Mouse (Mus musculus): ENCODE measurements around the gene Maco1. TPM values are rescaled to one million over a fixed set of nuclear protein-coding genes. Genes with fewer than 3 reads are reported as not detected.
"Not testable (repeated sequence)": the region's sequence is repeated elsewhere in the genome, so short reads cannot be mapped to it uniquely, and the experiment has no call there.

Maco1 gene
- total RNA-seq, 2 experiments from 2014 or later: 42.0 to 48.0 TPM

DNA sequence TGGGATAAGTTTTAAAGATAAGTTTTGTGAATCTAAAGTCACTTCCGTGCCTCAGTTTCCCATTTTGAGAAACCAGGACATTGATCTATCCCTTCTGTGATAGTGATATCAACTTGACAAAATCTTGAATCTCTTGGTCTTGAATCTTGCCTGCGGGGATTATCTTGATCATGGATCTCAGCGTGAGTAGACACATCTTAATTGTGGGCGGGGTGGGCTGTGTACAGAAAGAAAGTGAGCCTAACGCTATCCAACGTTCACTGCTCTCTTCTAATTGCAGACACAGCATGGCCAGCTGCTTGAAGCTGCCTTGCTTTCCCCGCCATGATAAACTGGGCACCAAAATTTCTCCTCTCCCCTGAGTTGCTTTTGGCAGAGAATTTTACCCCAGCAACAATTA, 9.9 kb upstream of the Maco1 start:
- DNase-seq (ENCODE audit: extremely low spot score in 1 of 2, low spot score in 1 of 2): no peak

DNA sequence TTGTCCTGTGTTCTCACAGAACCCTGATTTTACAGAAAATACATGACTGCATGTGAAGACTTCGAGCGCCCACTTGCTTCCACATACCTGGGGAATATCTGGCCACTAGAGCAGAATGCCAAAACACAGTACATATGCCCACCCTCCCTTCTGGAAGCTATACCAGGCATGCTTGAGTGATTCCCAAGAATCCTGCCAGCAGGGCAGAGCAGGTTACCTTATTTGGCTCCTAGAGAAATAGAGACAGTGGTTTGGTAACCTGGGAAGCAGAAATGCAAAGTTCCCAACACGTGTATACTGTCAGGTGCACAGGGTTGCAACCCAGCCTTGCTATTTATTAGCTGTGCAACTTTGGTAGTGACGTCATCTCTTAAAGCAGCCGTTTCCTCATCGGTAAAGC, 8.7 kb upstream of the Maco1 start:
- no peak for DNase-seq (ENCODE audit: extremely low spot score in 1 of 2, low spot score in 1 of 2)

DNA sequence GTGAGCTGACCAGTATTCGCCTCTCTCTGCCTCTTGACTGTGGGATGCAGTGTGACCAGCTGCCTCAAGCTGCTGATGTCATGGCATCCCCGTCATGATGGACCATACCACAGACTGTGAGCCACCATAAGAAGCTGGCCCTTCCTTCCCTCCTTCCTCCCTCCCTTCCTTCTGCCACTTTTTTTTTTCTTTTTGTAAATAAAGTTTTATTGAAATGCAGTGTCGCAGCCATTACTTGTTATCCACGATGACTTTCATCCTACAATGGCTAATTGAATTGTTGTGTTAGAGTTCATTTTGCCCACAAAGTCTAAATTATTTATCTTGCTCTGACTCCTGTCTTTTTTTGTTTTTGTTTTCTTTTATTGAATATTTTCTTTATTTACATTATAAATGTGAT, 5.3 kb upstream of the Maco1 start:
- DNase-seq (ENCODE audit: extremely low spot score in 1 of 2, low spot score in 1 of 2): no peak

DNA sequence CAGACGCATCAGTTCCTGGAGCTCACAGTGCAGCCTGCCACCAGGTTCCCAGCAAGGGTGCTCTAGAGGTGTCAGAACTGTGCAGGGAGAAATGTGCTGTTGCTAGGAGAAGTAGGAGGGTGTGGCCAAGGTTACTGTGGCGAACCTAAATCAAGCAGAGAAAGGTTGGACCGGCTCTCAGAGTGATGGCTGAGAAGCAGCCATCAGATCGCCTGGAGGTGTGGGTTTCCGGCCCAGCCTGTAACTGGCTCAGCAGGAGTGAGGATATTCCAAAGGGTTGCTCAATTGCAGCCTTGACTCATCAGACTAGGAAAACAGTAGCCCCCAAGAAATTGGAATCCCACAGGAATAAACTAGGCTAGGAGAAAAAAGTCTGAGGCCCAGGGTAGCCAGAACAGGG, 3.4 kb upstream of the Maco1 start:
- DNase-seq (ENCODE audit: extremely low spot score in 1 of 2, low spot score in 1 of 2): no peak

DNA sequence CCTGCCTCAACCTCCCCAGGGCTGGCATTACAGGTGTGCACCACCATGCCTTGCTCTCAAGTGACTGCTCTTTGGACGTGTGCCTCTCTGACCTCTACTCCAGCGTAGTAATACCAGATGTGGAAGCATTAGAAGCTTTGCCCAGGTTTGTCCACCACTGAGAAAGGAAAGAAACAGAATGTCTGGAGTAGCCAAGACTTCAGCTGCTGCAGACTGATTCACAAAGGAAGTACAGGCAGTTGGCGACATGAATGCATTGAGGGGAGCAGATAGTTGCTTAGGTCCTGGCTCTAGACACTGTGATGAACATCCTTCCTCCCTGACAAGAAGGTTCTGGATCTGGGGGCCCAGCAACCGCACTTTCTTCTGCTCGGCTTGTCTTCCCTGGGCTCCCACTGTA, 2.9 kb upstream of the Maco1 start:
- no peak for DNase-seq (ENCODE audit: extremely low spot score in 1 of 2, low spot score in 1 of 2)

DNA sequence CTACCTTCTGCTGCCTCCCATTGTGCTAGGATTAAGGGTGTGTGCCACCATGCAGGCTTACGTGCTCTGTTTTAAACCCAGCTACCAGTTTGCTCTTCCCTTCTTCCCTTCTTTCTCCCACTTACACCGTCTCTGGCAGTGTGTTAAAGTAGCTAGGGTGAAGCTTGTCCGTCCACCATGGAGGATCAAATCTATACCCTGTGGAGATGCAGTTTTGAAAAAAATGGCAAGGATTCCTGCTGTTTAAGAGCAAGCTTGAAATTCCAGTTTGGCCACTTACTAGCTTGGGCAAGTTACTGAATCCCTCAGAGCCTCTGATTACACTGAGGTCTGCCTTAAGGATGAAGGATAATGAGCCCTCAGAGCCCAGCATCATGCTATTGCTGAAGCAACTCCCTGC, 2.2 kb upstream of the Maco1 start:
- DNase-seq (ENCODE audit: extremely low spot score in 1 of 2, low spot score in 1 of 2): no peak

DNA sequence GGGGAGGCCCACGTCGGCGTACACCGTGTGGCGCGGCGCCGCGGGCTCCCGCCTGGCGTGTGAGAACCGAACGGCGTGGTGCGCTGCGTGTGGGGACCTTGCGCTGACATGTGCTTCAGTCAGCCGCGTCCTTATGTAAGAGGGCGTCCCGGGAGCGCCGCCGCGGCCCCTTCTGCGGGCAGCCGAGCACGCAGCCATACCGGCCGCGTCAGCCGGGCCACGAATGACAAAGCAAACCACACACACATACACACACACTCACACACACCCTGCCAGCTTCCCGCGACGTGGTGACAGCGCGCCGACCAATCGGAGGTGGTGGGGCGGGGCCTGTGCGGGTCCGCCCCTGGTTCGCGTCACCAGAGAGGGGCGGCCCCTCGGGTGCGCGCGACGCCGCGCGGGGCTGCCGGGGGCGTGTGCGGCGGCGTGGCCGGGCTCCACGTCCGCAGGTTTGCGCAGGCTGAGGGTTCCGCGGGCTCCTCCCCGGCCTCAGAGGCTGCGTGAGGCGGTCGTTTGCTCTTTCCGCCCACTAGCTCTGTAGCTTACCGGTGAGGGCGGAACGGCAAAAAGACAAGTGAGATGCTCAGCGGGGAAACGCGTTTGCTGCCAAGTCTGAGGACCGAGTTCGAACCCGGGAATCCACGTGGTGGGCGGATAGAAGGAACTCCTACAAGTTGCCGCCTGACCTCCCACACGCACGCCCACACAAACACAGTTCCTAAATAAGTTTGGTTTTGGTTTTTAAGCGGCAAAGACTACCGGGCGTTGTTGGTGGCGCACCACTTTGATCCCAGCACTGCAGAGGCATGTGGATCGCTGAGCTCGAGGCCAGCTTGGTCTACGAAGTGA, 716 bp upstream of the Maco1 start:
- peak; percentile 84 to 91 for DNase-seq (ENCODE audit: extremely low spot score in 1 of 2, low spot score in 1 of 2)

DNA sequence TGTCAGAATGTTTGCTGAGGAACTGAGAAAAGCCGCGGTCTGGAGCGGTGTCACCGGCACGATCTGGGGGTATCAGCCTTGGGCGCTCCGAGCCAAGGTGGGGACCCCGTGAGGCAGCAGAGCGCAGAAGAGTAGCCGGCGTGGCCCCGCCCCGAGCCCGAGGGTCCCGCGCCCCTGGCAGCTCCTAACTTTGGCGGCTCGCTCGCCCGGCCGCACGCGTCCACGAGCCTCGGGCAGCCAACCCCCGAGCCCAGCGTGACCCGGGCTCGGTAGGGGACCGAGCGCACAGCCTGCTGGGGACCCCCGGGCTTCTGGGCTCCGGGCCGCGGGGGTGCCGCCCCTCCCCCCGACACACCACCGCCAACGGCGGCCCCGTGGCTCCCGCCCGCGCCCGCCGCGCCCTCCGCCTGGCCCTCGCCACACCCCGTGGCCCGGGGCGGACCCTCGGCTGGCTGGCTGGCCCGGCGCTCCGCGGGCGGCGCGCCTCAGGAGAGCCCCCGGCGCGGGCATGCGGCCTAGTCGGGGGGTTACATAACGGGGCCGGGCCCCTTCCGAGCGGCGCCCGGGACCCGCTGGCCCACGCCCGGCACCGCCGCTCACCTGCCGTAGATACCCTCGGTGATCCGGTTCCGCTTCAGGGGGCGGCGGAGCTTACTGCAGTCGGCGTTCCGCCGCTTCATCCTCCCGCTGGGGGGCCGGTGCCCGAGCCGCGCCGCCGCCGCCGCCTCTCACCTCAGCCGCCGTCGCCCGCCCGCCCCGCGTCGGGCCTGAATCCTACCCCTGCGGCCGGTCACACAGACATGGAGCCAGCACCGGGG, 498 bp downstream of the Maco1 start:
- DNase-seq (ENCODE audit: extremely low spot score in 1 of 2, low spot score in 1 of 2): no peak

DNA sequence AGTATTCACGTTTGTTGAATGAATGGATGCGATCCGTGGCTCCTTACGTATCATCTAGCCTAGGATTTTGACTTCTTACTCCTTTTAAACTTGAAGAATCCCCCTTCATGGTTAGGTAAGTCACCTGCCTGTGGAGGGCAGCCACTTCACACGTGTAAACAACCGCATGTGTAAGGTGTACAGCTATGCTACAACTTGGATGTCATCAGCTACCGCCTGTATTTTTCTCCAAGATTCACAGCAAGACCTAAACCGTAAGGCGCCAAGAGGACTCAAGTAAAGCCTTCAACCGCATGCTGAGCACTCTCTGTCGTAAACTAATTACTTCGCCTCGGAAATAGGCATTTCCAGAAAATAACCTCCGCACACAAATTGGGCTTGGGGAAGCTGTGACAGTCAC, 1.3 kb downstream of the Maco1 start:
- no peak for DNase-seq (ENCODE audit: extremely low spot score in 1 of 2, low spot score in 1 of 2)

DNA sequence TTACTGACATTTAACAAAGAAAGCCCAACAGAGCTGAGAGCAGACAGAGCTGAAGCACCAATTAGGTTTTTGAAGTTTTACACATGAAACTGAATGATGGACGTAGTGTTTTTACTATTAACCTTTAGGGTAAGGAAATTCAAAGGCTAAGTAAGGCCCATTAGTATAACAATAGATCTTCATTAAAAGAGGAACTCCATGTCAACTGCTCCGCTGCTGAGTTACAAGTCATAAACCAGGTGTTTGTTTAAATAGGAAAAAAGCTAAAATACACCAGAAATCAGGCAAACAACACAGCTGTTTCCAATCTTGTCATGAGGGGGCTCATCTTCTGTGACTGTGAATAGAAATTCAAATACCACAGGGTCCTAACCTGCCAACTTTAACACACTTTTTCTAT, 1.9 kb downstream of the Maco1 start:
- DNase-seq (ENCODE audit: extremely low spot score in 1 of 2, low spot score in 1 of 2): no peak

DNA sequence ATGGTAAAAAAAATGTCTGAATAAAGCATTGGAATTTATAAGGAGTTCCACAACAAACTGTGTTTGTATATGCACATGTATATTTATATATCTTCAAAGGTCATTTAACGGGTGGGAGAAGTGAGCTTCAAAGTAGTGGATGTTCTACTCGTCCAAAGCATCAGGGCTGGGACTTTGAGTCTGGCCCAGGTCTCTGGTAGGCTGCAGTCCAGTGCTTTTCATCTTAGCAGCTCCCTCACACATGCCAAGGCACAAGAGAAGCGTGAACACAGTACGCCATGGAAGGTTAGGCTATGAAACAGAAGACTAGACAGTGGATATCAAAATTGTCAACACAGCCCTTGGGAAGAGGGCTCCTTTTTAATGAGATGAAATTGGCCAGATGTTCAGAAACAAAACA, 2.6 kb downstream of the Maco1 start:
- no peak for DNase-seq (ENCODE audit: extremely low spot score in 1 of 2, low spot score in 1 of 2)

DNA sequence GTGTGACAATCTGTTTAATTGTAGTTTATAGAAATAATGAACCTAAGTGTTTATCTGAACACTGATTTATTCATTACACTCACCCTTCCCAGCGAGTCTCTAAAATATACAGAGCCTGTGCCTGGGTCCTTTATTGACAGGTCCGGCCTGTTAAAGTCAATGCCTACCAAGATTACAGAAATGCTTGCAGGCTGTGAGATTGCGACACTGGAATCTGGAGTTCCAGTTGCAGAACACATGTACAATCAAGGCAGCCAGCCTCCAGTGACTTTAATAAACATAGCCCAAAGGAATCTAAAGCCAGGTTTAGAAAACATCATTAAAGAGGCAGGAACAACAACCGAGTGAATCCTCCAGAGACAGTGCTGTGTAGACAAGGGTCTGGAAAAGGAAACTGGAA, 5.6 kb downstream of the Maco1 start:
- DNase-seq (ENCODE audit: extremely low spot score in 1 of 2, low spot score in 1 of 2): no peak

DNA sequence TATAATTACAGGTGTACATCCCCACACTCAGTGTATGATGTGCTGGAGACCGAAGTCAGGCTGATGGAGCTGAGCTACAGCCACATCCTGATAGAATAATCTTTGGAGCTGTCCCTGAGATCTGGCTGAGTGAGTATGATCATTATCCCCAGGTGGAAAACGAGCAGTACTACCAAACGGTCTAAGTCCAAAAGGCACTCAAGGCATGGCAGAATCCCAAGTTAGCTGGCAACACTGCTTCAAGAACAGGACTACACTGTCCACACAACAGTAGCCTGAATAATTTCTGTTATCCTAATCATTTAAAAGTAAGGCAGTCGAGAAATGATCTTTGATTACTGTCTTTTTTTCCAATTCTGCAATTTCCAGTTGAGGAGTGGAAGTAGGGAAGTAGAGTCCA, 9.6 kb downstream of the Maco1 start:
- no peak for DNase-seq (ENCODE audit: extremely low spot score in 1 of 2, low spot score in 1 of 2)

DNA sequence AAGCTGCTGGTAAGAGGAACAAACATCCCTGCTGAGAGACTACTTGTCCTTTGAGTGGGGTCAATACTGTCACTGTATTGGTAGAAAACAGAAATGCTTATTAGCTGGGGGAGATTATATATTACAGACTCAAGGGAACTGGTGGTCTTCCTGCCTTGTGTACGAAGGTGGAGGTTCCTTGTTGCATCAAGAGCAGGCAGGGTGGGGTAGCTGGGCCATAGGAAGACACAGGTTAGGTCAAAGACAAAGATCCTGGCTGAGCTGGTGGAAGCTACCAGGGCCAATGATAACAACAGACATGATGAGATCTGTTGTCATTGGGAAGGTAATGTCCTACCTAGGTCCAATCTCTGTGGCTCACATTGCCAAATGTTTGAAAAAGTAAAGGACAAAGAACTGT, 12.9 kb downstream of the Maco1 start:
- DNase-seq (ENCODE audit: extremely low spot score in 1 of 2, low spot score in 1 of 2): no peak

DNA sequence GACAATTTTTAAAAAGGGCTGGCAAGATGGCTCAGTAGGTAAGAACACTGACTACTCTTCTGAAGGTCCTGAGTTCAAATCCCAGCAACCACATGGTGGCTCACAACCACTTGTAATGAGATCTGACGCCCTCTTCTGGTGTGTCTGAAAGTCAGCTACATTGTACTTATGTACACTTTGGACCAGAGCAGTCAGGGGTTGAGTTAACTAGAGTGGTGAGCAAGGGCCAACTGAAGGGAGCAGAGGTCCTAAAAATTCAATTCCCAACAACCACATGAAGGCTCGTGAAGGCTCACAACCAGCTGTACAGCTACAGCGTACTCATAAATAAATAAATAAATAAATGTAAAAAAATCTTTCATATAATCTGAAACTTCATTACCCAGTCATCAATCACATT, 14.4 kb downstream of the Maco1 start:
- not testable (repeated sequence) for DNase-seq (ENCODE audit: extremely low spot score in 1 of 2, low spot score in 1 of 2)

DNA sequence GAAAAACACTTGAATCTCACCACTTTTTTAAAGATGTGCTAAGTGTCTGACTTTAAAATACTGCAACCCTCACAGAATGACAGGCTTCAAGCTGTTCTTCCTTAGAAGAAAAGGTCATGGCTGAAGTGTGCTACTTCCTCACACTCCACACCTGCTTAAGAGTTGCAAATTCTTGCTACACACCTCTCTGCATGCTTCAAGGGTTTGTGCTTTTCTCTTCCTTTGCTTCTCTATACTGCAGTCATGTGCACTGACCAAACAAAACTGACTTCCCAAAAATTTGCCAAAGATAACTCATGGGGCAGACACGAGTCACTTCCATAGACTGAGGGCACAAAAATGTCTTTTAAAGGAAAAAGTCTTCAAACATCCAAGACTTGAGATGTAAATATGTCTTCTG, 14.9 kb downstream of the Maco1 start:
- DNase-seq (ENCODE audit: extremely low spot score in 1 of 2, low spot score in 1 of 2): no peak

DNA sequence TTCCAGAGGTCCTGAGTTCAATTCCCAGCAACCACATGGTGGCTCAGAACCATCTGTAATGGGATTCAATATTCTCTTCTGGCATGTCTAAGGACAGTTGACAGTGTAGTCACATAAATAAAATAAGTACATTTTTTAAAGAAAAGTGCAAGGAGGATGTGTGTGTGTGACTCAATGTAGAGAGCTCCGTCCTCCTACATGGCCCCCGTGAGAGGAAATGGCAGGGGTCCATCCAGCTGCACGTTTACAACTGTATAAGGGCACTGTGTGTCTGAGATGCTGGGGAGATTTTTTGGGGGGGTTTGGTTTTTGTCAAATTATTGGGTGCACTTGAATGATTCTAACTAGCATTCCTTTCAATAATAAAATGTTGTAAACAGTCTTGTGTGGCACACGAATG, 17.7 kb downstream of the Maco1 start:
- DNase-seq (ENCODE audit: extremely low spot score in 1 of 2, low spot score in 1 of 2): no peak

DNA sequence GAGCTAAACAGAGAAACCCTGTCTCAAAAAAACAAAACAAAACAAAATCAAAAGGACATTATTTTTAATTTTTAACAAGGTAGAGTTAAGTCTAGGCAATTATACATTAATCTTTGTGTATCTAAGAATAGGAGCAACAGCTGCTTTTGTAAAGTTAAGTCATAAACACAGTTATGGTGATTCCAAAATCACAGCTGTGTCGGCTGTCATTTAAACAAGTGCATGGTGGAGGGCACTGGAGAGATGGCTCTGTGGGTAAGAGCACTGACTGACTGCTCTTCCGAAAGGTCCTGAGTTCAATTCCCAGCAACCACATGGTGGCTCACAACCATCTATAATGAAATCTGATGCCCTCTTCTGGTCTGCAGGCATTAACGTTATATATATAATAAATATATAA, 21.2 kb downstream of the Maco1 start:
- DNase-seq (ENCODE audit: extremely low spot score in 1 of 2, low spot score in 1 of 2): no peak

DNA sequence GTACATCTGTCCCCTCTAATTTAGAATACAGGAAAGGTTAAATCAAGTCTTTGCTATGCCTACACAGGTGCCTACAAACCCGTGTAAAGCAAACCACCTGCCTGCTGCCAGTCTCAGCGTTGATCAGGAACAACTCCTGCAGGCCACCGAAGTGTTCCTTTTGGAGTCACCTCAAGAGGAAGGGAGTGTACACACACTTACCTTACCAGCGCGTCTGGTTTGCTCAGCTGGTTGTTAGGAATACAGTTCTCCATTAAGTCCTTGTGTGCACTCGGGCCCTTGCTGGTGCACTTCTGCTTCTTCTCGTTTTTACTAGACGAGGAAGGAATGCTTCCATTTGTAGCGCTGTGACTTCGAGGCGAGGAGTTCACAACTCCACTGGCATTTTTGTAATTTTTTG, 25.3 kb downstream of the Maco1 start:
- no peak for DNase-seq (ENCODE audit: extremely low spot score in 1 of 2, low spot score in 1 of 2)

DNA sequence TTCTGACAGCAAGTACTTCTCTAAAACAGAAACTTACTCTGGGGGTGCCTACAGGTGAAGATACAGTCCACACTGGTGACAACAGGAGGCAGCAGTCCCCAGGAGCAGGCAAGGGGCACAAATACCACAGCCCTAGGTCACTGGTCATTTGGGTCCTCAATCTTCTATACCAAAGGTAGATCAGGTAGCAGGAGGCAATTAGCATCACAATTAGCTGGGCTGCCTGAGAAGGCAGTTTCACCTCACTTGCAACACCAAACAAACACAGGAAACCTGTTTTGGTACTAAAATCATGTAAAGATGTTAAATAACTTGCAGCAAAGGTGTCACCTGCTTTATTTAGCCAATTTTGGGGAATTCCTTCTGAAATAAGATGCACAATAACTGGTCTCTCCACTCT, 26.8 kb downstream of the Maco1 start:
- DNase-seq (ENCODE audit: extremely low spot score in 1 of 2, low spot score in 1 of 2): no peak

DNA sequence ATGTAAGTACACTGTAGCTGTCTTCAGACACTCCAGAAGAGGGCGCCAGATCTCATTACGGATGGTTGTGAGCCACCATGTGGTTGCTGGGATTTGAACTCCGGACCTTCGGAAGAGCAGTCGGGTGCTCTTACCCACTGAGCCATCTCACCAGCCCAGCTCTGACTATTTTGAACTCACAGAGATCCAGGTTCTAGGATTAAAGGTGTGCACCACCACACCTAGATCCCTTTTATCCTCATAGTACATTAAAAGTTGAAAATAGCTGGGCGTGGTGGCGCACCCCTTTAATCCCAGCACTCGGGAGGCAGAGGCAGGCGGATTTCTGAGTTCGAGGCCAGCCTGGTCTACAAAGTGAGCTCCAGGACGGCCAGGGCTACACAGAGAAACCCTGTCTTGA, 27.3 kb downstream of the Maco1 start:
- not testable (repeated sequence) for DNase-seq (ENCODE audit: extremely low spot score in 1 of 2, low spot score in 1 of 2)

DNA sequence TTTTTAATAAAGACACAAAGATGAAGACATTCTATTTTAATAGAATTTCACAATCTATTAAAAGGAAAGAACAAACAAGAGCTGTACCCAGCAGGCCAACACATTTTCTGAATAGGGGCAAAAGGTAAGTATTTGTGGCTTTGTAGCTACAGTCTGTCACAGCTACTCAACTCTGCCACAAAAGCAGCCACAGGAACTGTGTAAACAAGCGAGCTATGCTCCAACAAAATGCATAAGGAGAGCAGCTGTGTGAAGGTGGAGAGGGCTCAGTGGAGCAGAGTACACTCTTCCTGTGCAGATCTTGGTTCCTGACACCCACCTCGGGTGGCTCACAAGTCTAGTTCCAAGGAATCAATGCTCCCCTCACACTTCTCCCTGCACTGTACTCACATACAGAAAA, 29.6 kb downstream of the Maco1 start:
- no peak for DNase-seq (ENCODE audit: extremely low spot score in 1 of 2, low spot score in 1 of 2)

Measured in layer of hippocampus, postnatal 25 days (tissue).